Mouse (Mus musculus) testis, adult 2 months (tissue): Measurements from ENCODE around the gene Ppp1r16b. TPM values are rescaled to one million over a fixed set of nuclear protein-coding genes. Genes with fewer than 3 reads are reported as not detected.

ENCODE experiments used
- H3K27ac ChIP-seq: fragments of 200-500 bp; 2 replicates; pipeline ENCODE4 v1.5.1; 2012; ENCODE audit warnings: low read depth, low read length; ENCODE audit not compliant: control insufficient read depth, insufficient read depth
- H3K27me3 ChIP-seq: fragments of 200-500 bp; 2 replicates; pipeline ENCODE4 v1.6.1; 2012; ENCODE audit warnings: mild to moderate bottlenecking, low read length, moderate library complexity; ENCODE audit not compliant: control insufficient read depth, insufficient read depth
- H3K36me3 ChIP-seq: fragments of 200-500 bp; 2 replicates; pipeline ENCODE4 v1.6.1; 2012; ENCODE audit warnings: mild to moderate bottlenecking, low read length; ENCODE audit not compliant: control insufficient read depth, insufficient read depth
- H3K4me1 ChIP-seq: fragments of 200-500 bp; 2 replicates; pipeline ENCODE4 v1.6.1; 2012; ENCODE audit warnings: low read length; ENCODE audit not compliant: control insufficient read depth, insufficient read depth
- H3K4me3 ChIP-seq: fragments of 200-500 bp; 2 replicates; pipeline ENCODE4 v1.5.1; 2012; ENCODE audit warnings: low read depth, mild to moderate bottlenecking, low read length, moderate library complexity, mixed read lengths; ENCODE audit not compliant: control insufficient read depth
- CTCF ChIP-seq: fragments of 200-500 bp; IDR thresholded peaks from 2 replicates; pipeline ENCODE4 v1.5.1; 2012; ENCODE audit warnings: low read depth, mild to moderate bottlenecking, inconsistent platforms, low read length, moderate library complexity; ENCODE audit not compliant: control insufficient read depth, insufficient read depth, insufficient replicate concordance
- POLR2A ChIP-seq: fragments of 200-500 bp; IDR thresholded peaks from 2 replicates; pipeline ENCODE4 v1.6.1; 2012; ENCODE audit warnings: low read depth, mild to moderate bottlenecking, inconsistent platforms, low read length, moderate library complexity; ENCODE audit not compliant: control insufficient read depth
- polyA plus RNA-seq: library from polyadenylated mRNA; depleted of rRNA; stranded (reverse); fragments of >200 nt; gene quantifications from 2 replicates; pipeline ENCODE4 v1.2.3, GENCODE M21; 2012

Ppp1r16b gene
- polyA plus RNA-seq, 1 experiment, result 2.0 TPM

- Histone ChIP-seq H3K36me3 (no peaks in the 10 kb centered on the region), H3K4me1 (peaks cover 5% of the 10 kb centered on the region; the same call in 1 of the 2 replicates), H3K27me3 (no peaks in the 10 kb centered on the region), H3K4me3 (no peak overlapping the region), H3K27ac (no peak overlapping the region)
- no peak for TF ChIP-seq CTCF
- no peak for TF ChIP-seq POLR2A
Observed at GRCm38 (mm10) chr2:158770126-158770757, 105.0 kb downstream of the Ppp1r16b start.

GRCm38 (mm10) chr2:158771066-158771763, 106.0 kb downstream of the Ppp1r16b start:
- no peak overlapping the region for H3K27ac ChIP-seq
- no peak overlapping the region for H3K4me3 ChIP-seq
- H3K36me3 ChIP-seq, result no peaks in the 10 kb centered on the region
- no peaks in the 10 kb centered on the region for H3K27me3 ChIP-seq
- H3K4me1 ChIP-seq, result peaks cover 5% of the 10 kb centered on the region; the same call in 1 of the 2 replicates
- TF ChIP-seq POLR2A, result no peak
- TF ChIP-seq CTCF, result no peak

GRCm38 (mm10) chr2:158772808-158773207, 107.6 kb downstream of the Ppp1r16b start:
- H3K36me3 ChIP-seq, result no peaks in the 10 kb centered on the region
- H3K27me3 ChIP-seq, result no peaks in the 10 kb centered on the region
- no peak overlapping the region for H3K27ac ChIP-seq
- no peak overlapping the region for H3K4me3 ChIP-seq
- TF ChIP-seq CTCF, result no peak
- no peak for TF ChIP-seq POLR2A
- H3K4me1 ChIP-seq, result peaks cover 6% of the 10 kb centered on the region; the same call in 1 of the 2 replicates

- Histone ChIP-seq H3K36me3 (no peaks in the 10 kb centered on the region), H3K4me3 (no peak overlapping the region), H3K27ac (no peak overlapping the region), H3K27me3 (no peaks in the 10 kb centered on the region), H3K4me1 (peaks cover 3% of the 10 kb centered on the region; the same call in 1 of the 2 replicates)
- TF ChIP-seq POLR2A, result no peak
- no peak for TF ChIP-seq CTCF
Observed at GRCm38 (mm10) chr2:158774886-158775285, 109.7 kb downstream of the Ppp1r16b start.

DNA sequence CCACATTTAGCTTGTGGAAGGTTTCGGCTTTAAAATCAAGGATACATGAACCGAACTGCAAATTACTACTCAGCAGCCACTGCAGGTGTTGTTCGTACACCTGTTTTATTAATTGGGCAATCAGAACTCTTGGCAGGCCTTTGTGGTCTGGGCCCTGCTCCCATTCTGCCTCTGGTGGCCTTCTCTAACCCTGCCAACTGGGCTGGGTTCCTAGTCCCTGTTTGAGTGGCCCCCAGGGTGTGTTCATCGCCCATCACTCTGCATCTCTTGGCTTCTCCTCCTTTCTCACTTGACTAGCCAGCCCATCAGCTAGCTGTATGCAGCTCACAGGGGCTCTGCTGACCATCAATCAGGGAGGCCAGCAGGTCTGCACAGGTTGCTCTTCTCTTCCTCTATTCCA, 111.5 kb downstream of the Ppp1r16b start:
- TF ChIP-seq POLR2A, result no peak
- TF ChIP-seq CTCF, result no peak
- Histone ChIP-seq H3K4me3 (no peak overlapping the region), H3K27ac (no peak overlapping the region), H3K4me1 (peaks cover 2% of the 10 kb centered on the region; the same call in 1 of the 2 replicates), H3K27me3 (no peaks in the 10 kb centered on the region), H3K36me3 (no peaks in the 10 kb centered on the region)

DNA sequence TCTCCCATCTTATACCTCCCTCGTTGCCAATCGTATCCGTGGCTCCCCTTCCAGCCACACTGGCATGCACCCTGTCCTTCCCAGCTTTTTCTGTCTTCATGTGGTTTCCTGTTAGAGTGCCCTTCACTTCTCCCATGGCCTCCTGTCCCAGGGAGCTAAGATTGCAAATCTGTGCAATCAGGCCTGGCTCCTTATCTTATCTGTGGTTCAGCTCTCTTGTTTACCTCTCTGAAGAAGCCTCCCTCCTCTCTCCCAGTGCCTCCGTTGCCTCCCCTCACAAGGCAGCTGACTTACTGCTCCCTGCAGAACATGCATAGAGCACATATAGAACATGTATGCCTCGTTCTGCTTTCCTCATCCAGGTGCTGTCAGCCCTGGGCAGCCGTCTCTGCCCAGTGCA, 112.3 kb downstream of the Ppp1r16b start:
- H3K4me1 ChIP-seq, result peaks cover 2% of the 10 kb centered on the region; the same call in 1 of the 2 replicates
- no peaks in the 10 kb centered on the region for H3K36me3 ChIP-seq
- H3K27me3 ChIP-seq, result no peaks in the 10 kb centered on the region
- H3K27ac ChIP-seq, result peak overlapping the region; percentile 24; the same call in 1 of the 2 replicates
- TF ChIP-seq POLR2A (no peak), CTCF (no peak)
- H3K4me3 ChIP-seq, result no peak overlapping the region

- no peaks in the 10 kb centered on the region for H3K27me3 ChIP-seq
- TF ChIP-seq CTCF, result no peak
- TF ChIP-seq POLR2A, result no peak
- no peak overlapping the region for H3K27ac ChIP-seq
- H3K4me1 ChIP-seq, result peaks cover 2% of the 10 kb centered on the region; the same call in 1 of the 2 replicates
- H3K4me3 ChIP-seq, result no peak overlapping the region
- H3K36me3 ChIP-seq, result no peaks in the 10 kb centered on the region
Observed at GRCm38 (mm10) chr2:158778349-158778748, 113.2 kb downstream of the Ppp1r16b start.

DNA sequence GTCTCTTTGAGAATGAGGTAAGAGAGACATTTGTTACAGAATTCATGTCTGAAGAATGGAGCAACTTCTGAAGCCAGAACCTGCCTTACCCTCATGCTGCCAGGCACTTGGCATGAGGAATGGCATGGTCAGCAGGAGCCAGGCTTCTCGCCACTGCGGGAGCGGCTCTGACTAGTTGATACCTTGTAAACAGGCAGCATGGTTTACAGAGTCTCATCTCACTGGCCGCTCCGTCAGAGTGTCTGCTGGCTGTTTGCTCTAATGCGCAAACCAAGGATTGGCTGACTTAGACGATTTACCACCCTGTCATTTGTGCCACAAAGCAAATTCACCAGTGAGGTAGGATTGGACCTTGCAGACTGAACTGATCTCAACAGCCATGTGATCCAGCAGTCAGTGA, 115.9 kb downstream of the Ppp1r16b start:
- Histone ChIP-seq H3K4me1 (peaks cover 2% of the 10 kb centered on the region; the same call in 1 of the 2 replicates), H3K27me3 (no peaks in the 10 kb centered on the region), H3K36me3 (no peaks in the 10 kb centered on the region; the same call in 1 of the 2 replicates)

More for the DNA sequence above, 115.9 kb downstream of the Ppp1r16b start:
- TF ChIP-seq CTCF, result no peak
- TF ChIP-seq POLR2A, result no peak
- H3K27ac ChIP-seq, result no peak overlapping the region
- H3K4me3 ChIP-seq, result no peak overlapping the region
